Mouse (Mus musculus): Measurements from ENCODE around the gene Cdkn2aip.
A peak's percentile ranks its signal among the peaks of the same experiment; 100 is the strongest.

The Cdkn2aip gene

DNA sequence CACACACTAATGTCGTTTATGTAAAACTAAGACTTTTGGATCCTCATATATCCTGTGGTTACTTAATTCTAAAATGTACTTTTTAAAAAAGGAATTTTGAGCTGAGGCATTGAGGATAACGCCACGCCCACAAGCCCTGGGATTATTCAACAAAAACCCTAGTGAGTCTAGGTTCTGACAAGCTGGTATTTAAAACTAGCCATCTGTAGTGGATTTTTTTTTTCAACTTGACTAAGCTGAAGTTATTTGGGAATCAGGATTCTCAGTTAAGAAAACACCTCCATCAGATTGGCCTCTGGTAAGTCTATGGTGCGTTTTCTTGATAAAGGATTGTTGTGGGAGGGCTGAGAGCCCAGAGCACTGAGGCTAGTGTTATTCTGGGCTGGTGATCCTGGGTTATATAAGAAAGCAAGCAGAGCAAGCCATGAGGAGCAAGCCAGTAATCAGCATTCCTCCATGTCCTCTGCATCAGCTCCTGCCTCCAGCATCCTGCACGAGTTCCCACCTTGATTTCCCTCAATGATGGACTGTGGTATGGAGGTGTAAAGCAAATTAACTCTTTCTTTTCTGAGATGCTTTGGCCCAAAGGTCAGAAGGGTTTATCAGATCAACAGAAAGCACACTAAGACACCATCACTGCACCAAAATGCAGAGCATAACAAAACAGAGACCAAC, 18.2 kb downstream of the Cdkn2aip start:
- peak; percentile 39 for DNase-seq (ENCODE audit: low spot score)

DNA sequence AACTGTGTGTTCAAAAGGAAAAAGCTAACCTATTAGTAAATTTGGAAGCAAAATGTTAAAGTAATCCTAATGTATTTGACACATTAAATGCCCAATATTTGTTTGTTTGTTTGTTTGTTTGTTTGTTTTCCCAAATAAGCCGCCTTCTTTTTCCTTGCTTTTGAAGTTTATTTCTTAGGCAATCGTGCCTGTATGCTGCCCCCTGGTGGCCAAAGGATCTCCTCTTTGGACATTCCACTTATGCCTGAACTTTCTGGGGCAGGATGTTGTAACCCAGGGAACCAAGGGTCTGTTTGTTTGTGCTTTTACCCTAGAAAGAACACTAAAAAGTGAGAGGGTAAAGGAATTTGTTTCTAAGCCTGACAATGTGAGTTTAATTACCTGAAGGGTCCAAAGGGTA, 20.6 kb downstream of the Cdkn2aip start:
- DNase-seq (ENCODE audit: low spot score): peak; percentile 55

DNA sequence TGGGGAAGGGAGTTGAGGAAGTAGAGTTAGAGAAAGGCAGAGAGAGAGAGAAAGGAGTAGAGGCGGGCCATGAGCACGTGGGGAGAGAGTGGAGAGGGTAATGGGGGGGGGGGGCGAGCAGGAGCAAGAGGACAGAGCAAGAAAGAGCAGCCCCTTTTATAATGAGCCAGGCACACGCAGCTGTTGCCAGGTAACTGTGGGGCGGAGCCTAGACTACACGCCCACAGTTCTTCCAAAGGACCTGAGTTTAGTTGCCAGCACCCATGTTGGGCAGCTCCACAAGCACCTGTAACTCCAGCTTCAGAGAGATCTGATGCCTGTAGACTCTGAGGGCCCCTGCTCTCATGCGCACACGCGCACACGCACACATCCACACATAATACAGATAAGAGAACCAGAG, 21.9 kb downstream of the Cdkn2aip start:
- DNase-seq (ENCODE audit: low spot score): no peak

DNA sequence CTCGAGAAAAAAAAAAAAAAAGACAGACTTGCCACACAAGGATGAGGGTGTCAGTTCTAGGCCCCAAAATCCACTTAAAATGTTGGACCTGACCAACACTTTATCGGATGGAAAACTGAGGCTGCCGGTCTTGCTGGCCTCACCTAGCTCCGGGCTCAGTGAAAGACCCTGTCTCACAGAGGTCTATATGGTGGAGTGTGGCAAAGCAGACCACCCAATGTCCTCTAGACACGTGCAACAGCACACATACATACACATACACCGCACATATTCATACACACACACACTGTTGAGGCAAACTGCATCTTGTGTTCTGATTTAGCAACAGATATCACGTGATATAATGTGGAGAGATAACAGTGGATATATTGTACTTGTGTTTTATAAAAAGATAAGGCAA, 22.4 kb downstream of the Cdkn2aip start:
- DNase-seq (ENCODE audit: low spot score): no peak

DNA sequence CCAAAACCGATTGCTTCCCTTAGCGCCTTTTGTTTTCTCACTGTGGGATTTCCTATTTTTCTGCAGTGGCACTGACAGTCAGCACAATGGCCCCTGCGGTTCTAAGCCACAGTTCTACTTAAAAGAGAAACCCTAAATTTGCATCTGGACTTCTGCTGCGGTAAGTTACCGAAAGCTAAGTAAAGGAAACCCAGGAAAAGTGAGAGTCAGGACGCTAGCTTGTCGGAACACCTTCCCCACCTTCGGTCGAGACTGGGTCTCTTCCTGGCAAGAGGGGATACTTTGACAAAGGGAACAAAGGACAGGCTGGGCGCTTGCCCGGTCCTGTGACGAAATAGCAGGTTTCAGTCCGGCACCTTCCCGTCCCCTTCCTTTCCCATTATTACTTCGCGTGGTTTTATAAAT, 23.1 kb downstream of the Cdkn2aip start:
- DNase-seq (ENCODE audit: low spot score): no peak

DNA sequence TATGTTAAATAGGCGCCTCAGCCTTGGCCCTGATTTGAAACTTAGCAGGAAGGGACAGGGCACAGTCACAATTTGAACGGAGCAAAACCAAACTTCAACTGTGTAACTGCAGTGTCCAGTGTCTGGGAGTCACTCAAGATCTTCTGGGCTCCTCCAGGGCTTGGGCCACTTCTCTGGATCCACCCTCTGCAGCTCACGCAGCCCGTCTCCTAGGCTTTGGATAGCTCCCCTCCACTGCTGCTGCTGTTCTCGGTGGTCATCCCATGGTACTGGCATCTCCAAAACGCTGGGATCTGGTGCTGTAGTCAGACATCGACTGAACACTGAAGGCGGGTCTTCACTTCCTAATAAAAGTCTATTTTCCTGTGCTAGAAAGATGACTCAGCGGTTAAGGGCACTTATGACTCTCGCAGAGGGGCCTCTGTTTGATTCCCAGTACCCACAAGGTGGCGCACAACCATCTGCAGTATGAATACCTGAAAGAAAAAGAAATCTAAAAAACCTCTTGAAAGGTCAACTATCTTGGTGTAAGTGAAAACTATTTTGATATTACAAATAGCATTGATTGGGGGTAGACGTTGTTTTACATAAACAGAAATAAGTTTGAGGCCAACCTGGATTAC, 23.9 kb downstream of the Cdkn2aip start:
- DNase-seq (ENCODE audit: low spot score): no peak

DNA sequence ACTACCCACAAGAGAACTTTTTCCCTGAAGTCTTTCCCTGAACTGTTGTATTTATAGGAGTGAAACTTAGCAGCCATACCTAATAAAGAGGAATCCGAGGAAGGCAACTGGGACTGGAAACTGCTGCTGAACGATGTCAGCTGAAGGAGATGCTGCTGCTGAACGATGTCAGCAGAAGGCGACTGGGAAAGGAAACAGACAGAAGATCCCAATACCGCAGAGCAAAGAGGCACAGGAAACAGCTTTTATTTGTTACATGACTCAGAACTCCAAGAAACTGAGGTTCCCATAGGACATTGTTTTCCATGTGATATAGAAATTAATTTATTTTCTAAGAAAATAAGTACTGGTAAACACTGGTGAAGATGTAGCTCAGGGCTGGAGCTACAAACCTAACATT, 29.3 kb downstream of the Cdkn2aip start:
- no peak for DNase-seq (ENCODE audit: low spot score)

DNA sequence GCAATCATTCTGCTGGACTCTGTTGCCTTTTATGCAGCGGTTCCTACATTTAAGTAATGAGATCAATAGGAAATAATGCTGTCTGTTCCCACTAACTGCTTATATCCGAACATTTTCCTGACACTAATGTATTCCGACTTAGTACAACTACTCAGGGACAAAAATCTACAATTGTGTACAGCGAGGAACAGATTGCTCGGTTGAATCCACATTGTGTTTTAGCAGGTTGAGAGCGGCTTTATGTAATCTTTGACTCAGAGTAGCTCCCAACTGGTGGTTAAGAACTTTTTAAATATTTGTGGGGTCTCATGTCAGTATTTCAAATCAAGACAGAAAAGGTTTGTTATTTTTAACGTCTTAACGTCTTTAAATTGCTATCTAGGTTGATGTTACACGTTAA, 29.7 kb downstream of the Cdkn2aip start:
- no peak for DNase-seq (ENCODE audit: low spot score)

DNA sequence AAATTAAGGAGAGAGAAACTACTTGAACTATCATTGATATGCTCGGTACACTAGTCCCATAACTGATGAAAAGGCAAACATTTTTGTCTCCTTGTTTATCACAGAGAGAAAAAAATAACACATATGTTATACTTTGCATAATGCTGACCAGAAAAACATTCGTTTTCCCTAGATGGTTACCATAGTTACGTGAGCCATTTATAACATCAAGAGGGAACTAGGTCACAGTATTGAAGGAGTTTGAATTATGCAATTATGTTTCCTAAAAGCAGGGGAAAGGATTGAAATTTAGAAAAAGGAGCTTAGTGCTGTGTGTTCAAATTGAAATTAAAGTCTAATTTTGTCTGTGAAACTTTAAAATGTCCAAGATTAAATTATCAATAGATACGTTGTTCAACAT, 33.4 kb downstream of the Cdkn2aip start:
- no peak for DNase-seq (ENCODE audit: low spot score)

DNA sequence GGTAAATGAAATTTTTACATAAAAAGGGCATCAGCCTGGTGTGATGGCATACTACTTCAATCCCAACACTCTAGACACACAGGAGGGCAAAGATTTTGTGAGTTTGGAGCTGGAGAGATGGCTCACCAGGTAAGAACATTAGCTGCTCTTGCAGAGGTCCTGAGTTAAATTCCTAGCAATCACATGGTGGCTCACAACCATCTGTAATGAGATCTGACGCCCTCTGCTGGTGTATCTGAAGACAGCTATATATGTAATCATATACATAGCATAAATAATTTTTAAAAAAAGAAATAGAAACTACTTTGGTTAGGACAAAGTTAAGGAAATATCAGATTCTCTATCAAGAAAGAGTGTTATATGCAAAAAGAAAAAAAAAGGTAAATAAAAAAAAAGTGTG, 34.1 kb downstream of the Cdkn2aip start:
- DNase-seq (ENCODE audit: low spot score): no peak

DNA sequence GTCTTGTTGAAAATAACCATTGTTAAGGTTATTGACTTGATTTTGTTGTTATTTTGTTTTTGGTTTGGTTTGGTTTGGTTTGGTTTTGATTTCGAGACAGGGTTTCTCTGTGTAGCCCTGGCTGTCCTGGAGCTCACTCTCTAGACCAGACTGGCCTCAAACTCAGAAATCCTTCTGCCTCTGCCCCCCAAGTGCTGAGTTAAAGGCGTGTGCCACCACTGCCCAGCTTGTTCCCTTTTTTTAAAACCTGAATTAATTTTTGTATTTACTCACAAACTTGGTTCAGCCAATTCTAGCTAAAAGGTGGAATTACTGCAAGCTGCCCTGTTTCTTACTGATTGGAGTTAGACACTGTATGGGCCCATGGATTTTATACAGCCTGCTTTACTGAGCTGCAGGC, 37.1 kb downstream of the Cdkn2aip start:
- DNase-seq (ENCODE audit: low spot score): no peak

DNA sequence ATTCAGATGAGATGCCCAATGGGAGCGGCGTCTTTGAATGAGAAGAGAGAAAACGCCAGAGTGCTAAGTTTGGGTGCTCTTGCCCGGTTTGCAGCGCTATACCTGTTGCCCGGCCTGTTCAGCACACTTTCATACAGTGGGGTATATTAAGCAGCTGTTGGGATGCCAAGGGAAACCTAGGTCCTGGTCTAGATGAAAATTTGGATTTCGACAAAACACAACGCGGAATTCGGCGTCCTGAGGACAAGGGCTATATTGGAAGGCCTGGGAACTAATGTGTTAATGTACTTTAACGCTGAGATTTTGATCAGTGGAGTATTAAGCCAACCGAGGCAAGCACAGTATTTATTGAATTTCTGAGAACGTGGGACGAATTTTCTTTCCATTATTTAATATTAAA, 37.5 kb downstream of the Cdkn2aip start:
- DNase-seq (ENCODE audit: low spot score): no peak

DNA sequence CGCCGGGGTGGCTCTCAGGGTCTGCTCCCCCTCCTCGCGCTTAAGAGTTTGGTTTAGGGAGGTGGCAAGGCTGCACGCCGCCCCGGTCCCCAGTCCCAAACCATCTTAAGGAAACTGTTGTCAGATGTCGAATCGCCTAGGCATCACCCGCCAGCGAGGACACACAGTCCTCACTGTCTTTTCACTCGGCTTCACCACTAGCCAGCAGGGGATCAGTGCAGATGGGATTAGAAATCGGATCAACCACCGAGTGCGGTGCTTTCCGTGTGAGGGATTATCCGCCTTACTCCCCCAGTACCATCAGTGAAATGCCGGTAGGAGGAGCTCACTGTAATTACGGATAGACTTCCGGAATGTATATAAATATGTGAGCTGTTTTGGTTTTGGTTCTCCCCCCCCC, 37.9 kb downstream of the Cdkn2aip start:
- no peak for DNase-seq (ENCODE audit: low spot score)

DNA sequence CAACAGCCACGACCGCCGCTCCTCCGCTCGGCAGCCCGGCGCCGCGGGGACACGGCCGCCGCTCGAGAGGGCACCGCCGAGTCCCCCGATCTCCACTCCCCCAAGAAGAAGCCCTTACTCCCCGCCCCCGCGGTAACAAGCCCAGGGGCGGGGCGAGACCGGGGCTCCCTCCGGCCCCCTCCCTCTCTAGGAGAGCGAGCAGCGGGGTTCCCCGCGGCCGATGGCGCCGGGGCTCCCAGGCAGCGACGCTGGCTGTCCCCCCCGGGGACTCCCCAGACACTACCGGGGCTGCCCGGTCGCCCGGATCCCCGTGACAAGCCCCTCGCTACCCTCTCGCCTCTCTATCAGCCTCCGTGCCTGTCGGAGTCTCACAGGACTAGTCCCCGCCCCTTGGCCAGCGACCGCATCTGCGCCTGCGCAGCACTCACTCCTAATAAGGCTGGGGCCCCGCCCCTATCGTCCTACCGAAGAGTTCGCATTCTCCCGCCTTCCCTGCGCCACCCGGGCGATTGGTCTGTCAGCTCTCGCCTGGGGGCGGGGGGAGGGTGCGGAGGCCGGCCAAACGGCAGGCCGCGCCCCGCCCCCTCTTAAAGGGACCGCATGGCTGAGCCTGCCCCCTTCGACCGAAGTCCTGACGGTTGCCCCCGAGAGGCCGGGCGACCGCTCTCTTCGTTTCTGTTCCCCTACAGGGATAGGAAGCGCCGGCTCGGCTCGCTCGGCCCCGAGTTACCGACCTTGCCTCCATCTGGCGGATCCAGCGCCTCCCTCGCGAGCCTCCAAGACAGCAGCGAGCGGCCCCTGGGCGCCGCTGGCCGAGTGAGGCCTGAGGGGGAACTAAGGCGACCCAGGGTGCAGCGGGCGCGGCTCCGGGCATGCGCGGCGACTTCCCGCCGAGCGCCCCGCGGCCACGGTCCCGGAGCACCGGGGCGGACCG, 38.7 kb downstream of the Cdkn2aip start, which contains the start of gene Ing2:
Gene Ing2 (minus strand): TSS at position 780 of the 934 bp plus-strand sequence.
- peak; percentile 100 for DNase-seq (ENCODE audit: low spot score)

DNA sequence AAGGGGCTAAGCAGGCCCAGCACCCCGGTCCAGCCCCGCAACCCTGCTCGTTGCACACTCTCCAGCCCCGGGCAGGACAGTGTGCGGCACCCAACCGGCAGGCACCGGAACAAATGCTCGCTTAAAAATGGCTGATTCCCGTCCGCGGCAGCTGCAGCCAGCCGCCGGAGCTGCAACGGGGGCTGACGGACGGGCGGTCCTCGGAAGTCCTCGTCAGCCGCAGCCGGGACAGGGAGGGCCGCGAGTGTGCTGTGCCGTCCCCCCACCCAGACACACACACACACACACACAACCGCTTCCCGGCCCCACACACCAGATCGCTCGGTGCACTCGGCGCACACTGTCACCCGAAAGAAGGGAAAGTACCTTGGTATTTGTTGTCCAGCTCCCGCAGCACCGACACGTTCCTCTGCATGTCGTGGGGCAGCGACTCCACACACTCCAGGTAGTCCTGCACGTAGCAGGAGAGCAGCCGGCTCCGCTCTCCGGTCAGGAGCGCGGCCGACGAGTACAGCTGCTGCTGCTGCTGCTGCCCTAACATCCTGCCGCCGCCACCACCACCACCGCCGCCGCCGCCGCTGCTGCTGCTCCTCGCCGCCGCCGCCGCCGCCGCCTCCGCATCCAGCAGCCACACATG, 39.5 kb downstream of the Cdkn2aip start:
- DNase-seq (ENCODE audit: low spot score): peak; percentile 27

DNA sequence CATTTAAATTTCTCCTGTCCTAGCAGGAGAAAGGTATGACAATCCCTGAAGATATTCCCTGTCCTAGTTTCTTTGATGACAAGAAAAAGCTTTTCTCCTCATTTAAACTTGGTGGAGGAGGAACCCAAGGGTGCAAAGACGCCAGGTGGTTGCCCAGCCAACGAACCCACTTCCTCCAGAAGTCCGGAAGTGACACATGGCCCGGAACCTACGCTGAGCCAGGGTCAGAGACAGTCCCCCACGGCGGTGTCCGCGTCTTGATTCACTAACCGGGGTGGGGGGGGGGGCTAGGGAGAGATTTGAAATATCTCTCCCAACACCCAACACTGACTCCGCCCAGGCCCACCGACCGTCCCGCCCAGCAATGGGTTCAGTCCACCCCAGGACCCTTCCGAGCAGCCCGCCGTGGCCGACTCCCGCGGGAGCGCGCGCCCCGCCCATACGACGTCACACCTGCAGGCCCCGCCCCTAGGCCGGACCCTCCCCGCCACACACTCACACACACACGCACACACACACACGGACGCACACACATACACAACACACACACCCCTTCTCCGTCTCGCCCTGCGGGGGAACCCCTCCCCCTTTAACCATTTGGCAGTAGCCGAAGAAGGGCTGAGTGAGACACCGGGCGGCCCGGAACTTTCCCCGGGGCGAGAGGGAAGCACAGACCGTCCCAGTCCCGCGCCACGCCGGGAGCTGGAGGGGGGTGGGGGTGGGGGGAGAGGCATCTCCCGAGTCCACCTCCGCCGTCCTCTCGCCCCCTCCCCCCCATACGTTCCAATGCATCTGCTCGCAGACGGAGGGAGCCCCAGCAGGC, 40.2 kb downstream of the Cdkn2aip start:
- DNase-seq (ENCODE audit: low spot score): peak; percentile 79

DNA sequence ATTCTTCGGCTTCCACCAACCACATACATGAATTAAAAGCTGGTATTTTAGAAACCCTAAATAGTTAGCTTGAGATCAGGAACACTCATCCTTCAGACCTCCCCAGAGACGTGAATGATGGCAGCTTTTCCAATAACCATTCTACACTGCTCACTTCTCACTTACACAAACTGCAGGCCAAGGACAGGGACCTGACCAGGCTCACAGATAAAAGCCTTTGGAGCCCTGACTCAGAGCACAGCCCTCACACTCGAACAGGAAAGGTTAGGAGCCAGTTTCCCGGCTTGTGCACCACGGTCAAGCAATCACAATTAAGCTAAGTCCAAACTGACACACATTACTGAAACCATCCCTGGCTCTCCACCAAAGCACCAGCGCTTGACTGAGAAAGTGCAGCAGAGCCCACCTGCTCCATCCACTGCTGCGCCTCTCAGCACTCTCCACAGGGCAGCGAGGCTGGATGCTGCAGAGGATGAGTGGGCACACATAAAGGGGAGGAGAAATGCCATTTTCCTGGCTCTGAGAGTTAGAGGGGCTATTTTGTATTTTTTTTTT, 49.4 kb downstream of the Cdkn2aip start:
- no peak for DNase-seq (ENCODE audit: low spot score)

DNA sequence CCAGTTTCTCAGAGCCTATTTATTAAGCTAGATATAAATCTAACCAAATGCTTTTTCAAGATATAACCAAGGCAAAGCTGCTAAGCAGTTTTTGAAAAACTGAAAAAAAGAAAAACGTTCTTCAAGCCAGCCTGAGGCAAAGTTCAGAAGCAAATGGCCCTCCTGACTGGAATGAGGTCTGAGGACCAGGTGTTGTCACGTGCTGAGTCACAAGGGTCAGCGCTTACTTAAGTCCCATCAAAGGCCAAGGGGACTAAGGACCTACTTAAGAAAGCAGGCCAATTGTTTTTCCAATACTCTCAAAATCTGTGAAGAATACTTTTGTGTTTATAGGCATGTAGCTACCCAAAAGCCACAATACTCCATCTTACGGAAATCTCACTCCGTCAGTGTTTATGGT, 50.5 kb downstream of the Cdkn2aip start:
- no peak for DNase-seq (ENCODE audit: low spot score)

DNA sequence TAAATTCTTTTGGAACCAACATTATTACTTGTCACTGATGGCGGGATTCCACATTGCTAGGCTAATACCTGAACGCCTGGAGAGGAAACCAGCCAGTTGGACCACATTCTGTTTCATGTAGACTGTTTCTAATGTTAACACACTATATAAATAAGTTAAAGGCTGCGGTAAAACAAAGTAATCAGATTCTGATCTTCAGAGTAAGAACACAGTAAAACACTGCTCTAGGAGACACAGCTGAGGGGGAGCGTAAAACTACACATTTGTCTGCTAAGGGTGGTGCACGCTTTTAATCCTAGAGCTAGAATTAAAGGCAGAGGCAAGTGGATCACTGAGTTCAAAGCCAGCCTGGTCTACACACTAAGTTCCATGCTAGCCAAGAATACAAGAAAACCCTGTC, 51.0 kb downstream of the Cdkn2aip start:
- DNase-seq (ENCODE audit: low spot score): no peak

DNA sequence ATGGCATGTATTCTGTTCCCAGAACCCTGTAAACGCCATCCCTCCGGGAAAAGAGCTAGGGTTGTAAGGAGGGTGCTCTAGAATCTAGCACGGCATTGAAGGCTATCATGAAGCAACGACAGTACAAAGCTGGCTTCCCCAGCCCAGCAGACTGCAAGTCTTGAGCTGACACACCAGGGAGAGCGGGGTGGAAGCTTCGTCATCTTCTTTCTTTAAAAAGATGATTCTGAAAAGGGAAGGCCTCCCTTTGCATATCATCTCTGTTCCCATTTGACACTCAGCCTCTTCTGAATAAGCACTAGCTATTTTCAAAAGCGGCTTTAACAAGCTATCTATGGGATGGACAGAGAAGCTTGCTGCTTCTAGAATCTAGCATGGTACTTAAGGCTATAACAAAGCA, 53.3 kb downstream of the Cdkn2aip start:
- DNase-seq (ENCODE audit: low spot score): no peak

DNA sequence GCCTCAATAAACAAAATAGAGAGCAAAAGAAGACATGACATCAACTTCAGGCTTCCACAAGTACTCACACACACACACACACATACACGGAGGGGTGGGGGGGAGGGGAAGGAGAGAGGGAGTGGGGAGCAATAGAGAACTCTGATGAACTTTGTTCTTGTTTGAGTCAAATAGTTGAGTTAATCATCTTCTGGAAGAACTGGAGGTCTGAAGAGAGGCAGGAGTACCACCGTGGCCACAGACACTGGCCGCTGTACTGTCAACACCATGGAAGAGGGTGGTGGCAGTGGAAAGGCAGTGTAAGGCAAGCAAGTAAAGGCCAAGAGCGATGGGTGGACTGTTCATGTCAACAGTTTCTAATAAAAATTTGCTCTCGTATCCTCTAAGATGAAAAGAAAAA, 54.3 kb downstream of the Cdkn2aip start:
- DNase-seq (ENCODE audit: low spot score): no peak

Measured in left cerebral cortex, adult 11 months (tissue).